Mouse (Mus musculus): ENCODE results near the gene Pknox2. TPM values are rescaled to one million over a fixed set of nuclear protein-coding genes. Genes with fewer than 3 reads are reported as not detected.
A peak's percentile ranks its signal among the peaks of the same experiment; 100 is the strongest.

Pknox2 gene
- polyA plus RNA-seq, 1 experiment from 2014 or later, result 18.4 TPM

DNA sequence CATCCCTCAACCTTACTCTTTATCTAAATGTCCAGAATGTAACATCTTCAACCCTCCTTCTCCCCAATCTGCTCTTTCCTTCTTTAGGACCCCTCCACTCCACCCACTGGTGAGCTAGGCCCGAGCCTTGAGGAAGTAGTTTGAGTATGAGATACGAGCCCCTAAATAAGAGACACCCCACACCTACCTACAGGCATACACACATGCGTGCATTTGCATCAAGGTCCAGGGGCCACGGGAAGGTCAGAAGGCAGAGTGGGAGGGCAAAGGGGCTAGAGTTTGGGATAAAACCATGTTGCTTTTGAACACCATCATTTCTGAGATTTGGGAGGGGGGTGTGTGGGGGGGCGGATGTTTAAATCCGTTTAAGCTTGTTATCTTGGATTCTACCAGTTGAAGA lies 2.5 kb downstream of the Pknox2 start:
- Histone ChIP-seq H3K9me3 (ENCODE audit: control insufficient read depth, low read length) (no peaks in the 10 kb centered on the region), H3K9ac (replicated peaks; ENCODE audit: low read length) (peak overlapping the region; percentile 95), H3K27ac (replicated peaks; ENCODE audit: low read depth, low read length) (peak overlapping the region; percentile 99), H3K27me3 (ENCODE audit: control insufficient read depth, insufficient read depth, low read length) (no peaks in the 10 kb centered on the region), H3K4me1 (ENCODE audit: control insufficient read depth, insufficient read depth, low read length) (peaks cover 54% of the 10 kb centered on the region), H3K4me3 (replicated peaks; ENCODE audit: low read depth, low read length) (peak overlapping the region; percentile 81), H3K36me3 (ENCODE audit: control insufficient read depth, insufficient read depth, low read length) (no peaks in the 10 kb centered on the region), H3K4me2 (ENCODE audit: low read length) (peak overlapping the region; percentile 92)
- 2% methylated on average over 6 of the region's 6 CpGs for WGBS
- ATAC-seq (ENCODE audit: low FRiP score, low TSS enrichment) (no peak), DNase-seq (no peak)

DNA sequence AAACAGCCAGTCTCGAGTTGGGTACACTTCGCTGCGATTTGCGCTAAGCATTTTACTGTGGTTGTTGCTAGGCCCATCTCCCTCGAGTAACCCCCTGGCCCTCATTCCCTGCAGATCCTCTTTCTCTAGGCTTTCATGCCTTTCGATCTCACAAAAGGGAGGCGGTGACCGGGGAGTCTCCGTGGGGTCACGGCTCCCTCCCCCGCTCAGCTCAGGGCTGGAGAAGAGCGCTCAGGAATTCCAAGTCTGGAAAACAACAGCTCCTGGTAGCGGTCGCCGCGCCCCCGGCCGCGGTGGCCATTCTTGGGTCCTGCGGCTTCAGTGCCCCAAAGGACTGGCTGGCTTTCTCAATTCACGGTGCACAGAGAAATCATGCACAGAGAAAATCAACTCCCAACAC lies 3.0 kb downstream of the Pknox2 start:
- H3K4me1 ChIP-seq (ENCODE audit: control insufficient read depth, insufficient read depth, low read length), result peaks cover 56% of the 10 kb centered on the region
- H3K27me3 ChIP-seq (ENCODE audit: control insufficient read depth, insufficient read depth, low read length), result no peaks in the 10 kb centered on the region
- H3K27ac ChIP-seq (replicated peaks; ENCODE audit: low read depth, low read length), result peak overlapping the region; percentile 99
- H3K4me2 ChIP-seq (ENCODE audit: low read length), result peak overlapping the region; percentile 92
- H3K9me3 ChIP-seq (ENCODE audit: control insufficient read depth, low read length), result no peaks in the 10 kb centered on the region
- ATAC-seq (ENCODE audit: low FRiP score, low TSS enrichment), result no peak
- peak overlapping the region; percentile 81 for H3K4me3 ChIP-seq (replicated peaks; ENCODE audit: low read depth, low read length)
- DNase-seq, result peak; percentile 78
- H3K36me3 ChIP-seq (ENCODE audit: control insufficient read depth, insufficient read depth, low read length), result no peaks in the 10 kb centered on the region
- WGBS, result under 1% methylated on average over 21 of the region's 21 CpGs
- H3K9ac ChIP-seq (replicated peaks; ENCODE audit: low read length), result peak overlapping the region; percentile 95

DNA sequence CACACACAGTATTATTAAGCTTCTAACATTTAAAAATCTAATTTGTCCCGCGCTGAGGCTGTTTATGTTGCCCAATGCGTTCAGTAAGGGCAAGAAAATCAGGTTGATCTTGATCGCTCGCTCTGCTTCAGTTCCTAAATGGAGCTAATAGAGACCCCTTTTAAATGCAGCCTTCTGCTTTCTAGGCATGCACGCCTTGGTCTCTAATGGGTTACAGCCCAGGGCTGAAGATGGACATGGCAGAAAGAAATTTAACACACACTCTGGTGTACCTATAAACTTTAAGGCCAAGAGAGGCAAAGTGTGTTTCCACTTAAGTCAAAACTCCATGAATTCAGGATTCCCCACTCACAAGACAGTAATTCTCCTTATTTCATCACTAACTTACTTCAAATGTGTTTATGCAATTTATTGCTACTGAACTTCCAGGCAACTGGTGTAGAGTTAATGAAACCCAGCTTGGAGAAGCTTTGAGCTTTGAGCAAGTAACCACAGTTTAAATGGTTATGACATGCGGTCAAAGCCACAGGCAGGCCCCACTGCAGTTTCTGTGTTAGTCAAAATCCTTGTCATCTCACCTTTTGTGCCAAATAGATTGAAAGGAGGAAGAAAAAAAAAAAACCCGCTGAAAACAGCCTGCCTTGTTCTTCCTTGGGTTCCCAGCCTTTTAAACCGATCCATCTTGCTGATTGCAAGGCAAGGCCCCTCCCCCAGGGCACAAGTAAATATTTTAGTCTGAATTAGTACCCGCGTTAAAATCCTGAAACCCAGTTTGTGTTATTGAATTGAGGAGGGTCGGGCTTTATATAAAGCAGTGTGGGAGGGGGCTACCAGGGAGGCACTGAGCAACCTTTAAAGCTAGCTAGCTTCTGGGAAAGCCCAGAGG lies 3.9 kb downstream of the Pknox2 start:
- Histone ChIP-seq H3K27me3 (ENCODE audit: control insufficient read depth, insufficient read depth, low read length) (no peaks in the 10 kb centered on the region), H3K36me3 (ENCODE audit: control insufficient read depth, insufficient read depth, low read length) (no peaks in the 10 kb centered on the region), H3K4me1 (ENCODE audit: control insufficient read depth, insufficient read depth, low read length) (peaks cover 56% of the 10 kb centered on the region), H3K27ac (replicated peaks; ENCODE audit: low read depth, low read length) (peak overlapping the region; percentile 99), H3K9ac (replicated peaks; ENCODE audit: low read length) (peak overlapping the region; percentile 1; the same call in 1 of the 2 replicates), H3K4me2 (ENCODE audit: low read length) (peak overlapping the region; percentile 92), H3K4me3 (replicated peaks; ENCODE audit: low read depth, low read length) (peak overlapping the region; percentile 81), H3K9me3 (ENCODE audit: control insufficient read depth, low read length) (no peaks in the 10 kb centered on the region)
- DNase-seq (no peak), ATAC-seq (ENCODE audit: low FRiP score, low TSS enrichment) (no peak)
- WGBS, result 16% methylated on average over 12 of the region's 12 CpGs

DNA sequence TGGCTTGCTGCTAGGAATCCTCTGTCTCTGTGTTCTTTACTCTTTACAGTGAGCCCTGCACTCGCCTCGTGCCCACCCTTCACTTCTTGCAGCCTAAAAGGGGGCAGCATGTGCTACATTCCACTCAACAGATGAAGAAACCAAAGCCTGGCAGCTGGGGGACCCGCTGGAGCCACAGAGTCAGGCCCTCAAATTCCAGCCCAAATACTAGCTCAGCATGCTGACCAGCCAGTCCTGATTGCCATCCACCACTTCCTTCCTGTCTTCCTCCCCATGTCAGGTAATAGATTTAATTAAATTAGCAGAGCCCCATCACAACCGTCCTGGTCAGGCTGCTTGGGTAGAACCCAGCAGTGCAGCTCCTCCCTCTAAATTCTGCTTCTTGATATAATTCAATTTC lies 5.1 kb downstream of the Pknox2 start:
- no peak for ATAC-seq (ENCODE audit: low FRiP score, low TSS enrichment)
- H3K9ac ChIP-seq (replicated peaks; ENCODE audit: low read length), result no peak overlapping the region

DNA sequence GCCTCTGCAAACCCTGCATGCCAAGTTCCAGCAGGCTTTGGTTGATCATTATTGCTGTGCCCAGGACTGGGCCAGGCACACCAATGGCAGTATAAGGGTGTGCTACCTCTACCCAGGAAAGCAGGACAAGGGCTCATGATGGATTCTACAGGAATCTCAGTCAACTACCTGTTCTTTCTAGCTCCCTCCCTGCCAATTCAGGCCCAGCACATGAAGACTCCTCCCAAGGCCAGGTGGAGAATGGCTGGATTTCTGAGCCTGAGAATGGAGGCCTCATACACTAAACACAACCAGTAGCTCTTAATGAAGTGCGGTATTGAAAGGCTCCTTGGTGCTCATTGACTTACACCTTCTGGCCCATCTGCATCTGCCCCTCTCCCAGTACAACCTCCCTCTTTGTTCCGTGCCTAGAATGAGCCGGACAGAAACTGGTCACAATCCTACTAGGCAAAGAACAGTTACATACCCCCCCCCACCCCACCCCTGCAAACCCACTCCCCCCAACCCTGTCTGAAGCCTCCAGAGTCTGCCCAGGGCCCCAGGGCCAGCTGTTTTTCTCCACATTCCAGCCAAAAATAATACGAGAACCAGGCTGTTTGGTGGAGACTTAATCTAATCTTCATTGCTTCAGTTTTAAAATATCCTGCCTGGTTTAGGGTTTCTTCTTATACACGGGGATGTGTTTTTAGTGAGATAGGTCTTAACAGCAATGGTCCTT lies 6.6 kb downstream of the Pknox2 start:
- Histone ChIP-seq H3K27me3 (ENCODE audit: control insufficient read depth, insufficient read depth, low read length) (no peaks in the 10 kb centered on the region), H3K4me2 (ENCODE audit: low read length) (no peak overlapping the region), H3K4me3 (replicated peaks; ENCODE audit: low read depth, low read length) (no peak overlapping the region), H3K9ac (replicated peaks; ENCODE audit: low read length) (no peak overlapping the region), H3K36me3 (ENCODE audit: control insufficient read depth, insufficient read depth, low read length) (no peaks in the 10 kb centered on the region), H3K4me1 (ENCODE audit: control insufficient read depth, insufficient read depth, low read length) (peaks cover 56% of the 10 kb centered on the region), H3K9me3 (ENCODE audit: control insufficient read depth, low read length) (no peaks in the 10 kb centered on the region), H3K27ac (replicated peaks; ENCODE audit: low read depth, low read length) (no peak overlapping the region)
- ATAC-seq (ENCODE audit: low FRiP score, low TSS enrichment), result no peak
- WGBS, result 29% methylated on average over 5 of the region's 5 CpGs
- no peak for DNase-seq

More for the DNA sequence above, 5.1 kb downstream of the Pknox2 start:
- no peaks in the 10 kb centered on the region for H3K36me3 ChIP-seq (ENCODE audit: control insufficient read depth, insufficient read depth, low read length)
- no peak overlapping the region for H3K4me2 ChIP-seq (ENCODE audit: low read length)
- WGBS, result 18% methylated on average over 4 of the region's 4 CpGs
- no peaks in the 10 kb centered on the region for H3K9me3 ChIP-seq (ENCODE audit: control insufficient read depth, low read length)
- no peaks in the 10 kb centered on the region for H3K27me3 ChIP-seq (ENCODE audit: control insufficient read depth, insufficient read depth, low read length)
- H3K27ac ChIP-seq (replicated peaks; ENCODE audit: low read depth, low read length), result no peak overlapping the region
- H3K4me3 ChIP-seq (replicated peaks; ENCODE audit: low read depth, low read length), result no peak overlapping the region
- DNase-seq, result no peak
- peaks cover 56% of the 10 kb centered on the region for H3K4me1 ChIP-seq (ENCODE audit: control insufficient read depth, insufficient read depth, low read length)

DNA sequence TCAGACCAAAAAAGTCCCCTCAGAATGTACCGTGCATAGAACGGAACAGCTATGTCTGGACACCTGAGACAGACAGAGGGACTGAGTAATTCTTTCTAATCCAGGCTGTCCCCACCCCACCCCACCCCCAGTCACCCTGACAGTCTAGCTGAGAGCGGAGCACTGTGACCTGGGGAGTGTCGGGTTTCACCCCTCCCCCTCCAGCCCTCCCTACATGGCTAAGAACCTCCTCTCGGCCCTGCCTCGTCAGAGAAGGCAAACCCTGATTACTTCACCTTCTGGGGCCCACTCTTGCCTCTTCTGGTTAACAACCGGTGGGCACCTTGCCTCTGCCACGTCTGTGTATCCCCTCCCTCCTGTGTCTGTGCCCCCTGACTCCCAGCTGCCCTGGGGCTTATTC lies 7.7 kb downstream of the Pknox2 start:
- no peaks in the 10 kb centered on the region for H3K9me3 ChIP-seq (ENCODE audit: control insufficient read depth, low read length)
- no peaks in the 10 kb centered on the region for H3K27me3 ChIP-seq (ENCODE audit: control insufficient read depth, insufficient read depth, low read length)
- H3K27ac ChIP-seq (replicated peaks; ENCODE audit: low read depth, low read length), result no peak overlapping the region
- ATAC-seq (ENCODE audit: low FRiP score, low TSS enrichment) (0 out of 2 replicates have a peak, but pooled peaks have one; percentile 10), DNase-seq (no peak)
- H3K4me1 ChIP-seq (ENCODE audit: control insufficient read depth, insufficient read depth, low read length), result peaks cover 47% of the 10 kb centered on the region
- WGBS, result 8% methylated on average over 8 of the region's 8 CpGs
- H3K4me2 ChIP-seq (ENCODE audit: low read length), result peak overlapping the region; percentile 13; the same call in 1 of the 2 replicates
- no peak overlapping the region for H3K4me3 ChIP-seq (replicated peaks; ENCODE audit: low read depth, low read length)
- no peaks in the 10 kb centered on the region for H3K36me3 ChIP-seq (ENCODE audit: control insufficient read depth, insufficient read depth, low read length)
- no peak overlapping the region for H3K9ac ChIP-seq (replicated peaks; ENCODE audit: low read length)

DNA sequence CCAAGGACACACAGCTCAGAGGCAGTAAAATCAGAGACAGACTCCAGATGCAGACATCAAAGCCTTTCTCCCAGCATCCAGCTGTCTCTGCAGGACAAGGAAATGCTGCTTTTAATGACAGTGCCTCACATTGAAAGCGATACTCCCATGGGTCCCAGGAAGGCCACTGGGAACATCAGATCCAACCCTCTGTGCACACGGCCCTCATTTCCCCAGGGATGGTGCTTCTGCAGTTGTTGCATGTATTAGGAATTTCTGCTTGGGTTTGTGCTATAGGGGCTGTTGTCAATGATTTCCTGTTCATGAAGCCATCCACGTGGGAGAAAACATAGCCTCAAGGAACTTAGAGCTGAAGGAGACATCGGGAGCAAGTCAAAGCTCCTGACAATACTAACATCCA lies 8.3 kb downstream of the Pknox2 start:
- H3K4me2 ChIP-seq (ENCODE audit: low read length), result no peak overlapping the region
- no peaks in the 10 kb centered on the region for H3K36me3 ChIP-seq (ENCODE audit: control insufficient read depth, insufficient read depth, low read length)
- peaks cover 43% of the 10 kb centered on the region for H3K4me1 ChIP-seq (ENCODE audit: control insufficient read depth, insufficient read depth, low read length)
- no peaks in the 10 kb centered on the region for H3K9me3 ChIP-seq (ENCODE audit: control insufficient read depth, low read length)
- H3K4me3 ChIP-seq (replicated peaks; ENCODE audit: low read depth, low read length), result no peak overlapping the region
- no peaks in the 10 kb centered on the region for H3K27me3 ChIP-seq (ENCODE audit: control insufficient read depth, insufficient read depth, low read length)
- no peak for DNase-seq
- no peak for ATAC-seq (ENCODE audit: low FRiP score, low TSS enrichment)
- WGBS, result 47% methylated on average over 4 of the region's 4 CpGs
- no peak overlapping the region for H3K9ac ChIP-seq (replicated peaks; ENCODE audit: low read length)
- no peak overlapping the region for H3K27ac ChIP-seq (replicated peaks; ENCODE audit: low read depth, low read length)

DNA sequence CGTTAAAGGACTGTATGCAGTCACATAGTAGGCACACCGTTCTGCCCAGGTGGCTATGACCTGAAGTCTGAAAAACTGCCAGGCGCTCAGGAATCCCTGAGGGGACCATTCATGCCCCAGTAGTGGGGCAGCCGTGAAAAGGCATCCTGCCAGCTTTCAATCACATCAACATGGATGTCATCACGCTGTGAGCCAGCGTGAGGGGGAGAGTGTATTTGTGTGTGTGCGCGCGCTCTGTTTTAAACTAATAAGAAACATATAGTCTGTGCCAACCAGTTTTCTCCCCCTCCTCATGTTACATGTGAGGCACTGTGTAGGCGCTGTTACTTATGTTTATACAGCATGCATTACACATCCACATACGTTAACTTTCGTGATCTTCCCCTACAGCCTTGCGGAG lies 10.9 kb downstream of the Pknox2 start:
- Histone ChIP-seq H3K27ac (replicated peaks; ENCODE audit: low read depth, low read length) (no peak overlapping the region), H3K4me3 (replicated peaks; ENCODE audit: low read depth, low read length) (no peak overlapping the region), H3K36me3 (ENCODE audit: control insufficient read depth, insufficient read depth, low read length) (no peaks in the 10 kb centered on the region), H3K4me2 (ENCODE audit: low read length) (no peak overlapping the region), H3K9ac (replicated peaks; ENCODE audit: low read length) (no peak overlapping the region), H3K9me3 (ENCODE audit: control insufficient read depth, low read length) (no peaks in the 10 kb centered on the region), H3K27me3 (ENCODE audit: control insufficient read depth, insufficient read depth, low read length) (no peaks in the 10 kb centered on the region), H3K4me1 (ENCODE audit: control insufficient read depth, insufficient read depth, low read length) (peaks cover 19% of the 10 kb centered on the region)
- DNase-seq (no peak), ATAC-seq (ENCODE audit: low FRiP score, low TSS enrichment) (no peak)
- WGBS, result 78% methylated on average over 13 of the region's 13 CpGs

Measured in midbrain, embryonic 14.5 days (tissue).